Mouse (Mus musculus) cortical plate, adult 2 months (tissue): ENCODE measurements around the gene Fam110a. TPM values are rescaled to one million over a fixed set of nuclear protein-coding genes. Genes with fewer than 3 reads are reported as not detected.
"Not testable (repeated sequence)": the region's sequence is repeated elsewhere in the genome, so short reads cannot be mapped to it uniquely, and the experiment has no call there.

Experiments used
- H3K27ac ChIP-seq: fragments of 200-500 bp; 2 replicates; pipeline ENCODE4 v1.5.1; 2012; ENCODE audit warnings: low read length, control low read depth, inconsistent platforms; ENCODE audit not compliant: insufficient read depth
- H3K4me1 ChIP-seq: fragments of 200-500 bp; 2 replicates; pipeline ENCODE4 v1.6.1; 2011; ENCODE audit warnings: low read length; ENCODE audit not compliant: control insufficient read depth, insufficient read depth
- H3K4me3 ChIP-seq: fragments of 200-500 bp; 2 replicates; pipeline ENCODE4 v1.5.1; 2011; ENCODE audit warnings: mild to moderate bottlenecking, low read length, control low read depth; ENCODE audit not compliant: insufficient read depth
- CTCF ChIP-seq: fragments of 200-500 bp; IDR thresholded peaks from 2 replicates; pipeline ENCODE4 v1.5.1; 2011; ENCODE audit warnings: mild to moderate bottlenecking, control low read depth, low read length; ENCODE audit not compliant: insufficient read depth; ENCODE audit errors: extremely low read depth
- POLR2A ChIP-seq: fragments of 200-500 bp; IDR thresholded peaks from 2 replicates; pipeline ENCODE4 v1.6.1; 2011; ENCODE audit warnings: mild to moderate bottlenecking, low read length, control low read depth; ENCODE audit not compliant: insufficient read depth; ENCODE audit errors: extremely low read depth
- polyA plus RNA-seq: library from polyadenylated mRNA; depleted of rRNA; stranded (reverse); fragments of >200 nt; gene quantifications from 2 replicates; pipeline ENCODE4 v1.2.3, GENCODE M21; 2012

Fam110a gene
- polyA plus RNA-seq, 1 experiment = 6.6 TPM

- no peaks in the 10 kb centered on the region for H3K4me1 ChIP-seq
- H3K4me3 ChIP-seq = no peak overlapping the region
- TF ChIP-seq CTCF (no peak), POLR2A (no peak)
Observed at GRCm38 (mm10) chr2:151998505-151998899, 18.5 kb upstream of the Fam110a start.

DNA sequence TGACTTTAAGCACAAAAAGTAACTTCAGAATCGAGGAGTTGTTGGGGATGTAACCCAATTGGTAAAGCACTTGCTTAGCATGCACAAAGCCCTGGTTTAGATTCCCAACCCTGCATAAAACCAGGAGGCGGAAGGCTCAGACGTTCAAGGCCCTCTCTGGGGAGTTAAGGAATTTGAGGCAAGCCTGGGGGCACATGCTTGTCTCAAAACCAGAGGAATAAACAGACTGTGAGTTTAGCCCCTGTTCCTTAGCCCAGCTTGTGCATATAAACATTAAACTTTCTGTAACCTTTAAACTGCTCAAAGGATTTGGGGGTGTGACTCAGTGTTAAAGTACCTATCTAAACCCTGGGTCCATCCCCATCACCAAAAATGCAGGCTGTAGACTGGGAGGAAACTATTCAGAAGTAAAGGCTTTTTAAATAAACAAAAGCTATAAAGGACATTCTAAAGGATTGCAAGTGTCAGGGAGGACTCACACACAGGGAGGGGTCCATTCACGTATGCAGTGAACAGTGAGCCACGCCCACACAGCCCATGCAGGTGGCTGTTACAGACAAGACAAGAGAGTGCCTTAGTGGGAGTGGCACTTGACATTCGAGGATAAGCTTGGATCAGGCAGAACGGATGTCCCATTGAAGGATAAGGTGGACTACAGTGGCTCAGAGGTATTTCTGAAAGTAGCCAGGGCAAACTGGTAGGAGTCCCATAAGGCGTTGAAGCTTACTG is 17.9 kb upstream of the Fam110a start:
- Histone ChIP-seq H3K4me1 (no peaks in the 10 kb centered on the region), H3K27ac (no peak overlapping the region)
- no peak for TF ChIP-seq POLR2A
- TF ChIP-seq CTCF = no peak

More at GRCm38 (mm10) chr2:151998505-151998899, 18.5 kb upstream of the Fam110a start:
- H3K27ac ChIP-seq = no peak overlapping the region

DNA sequence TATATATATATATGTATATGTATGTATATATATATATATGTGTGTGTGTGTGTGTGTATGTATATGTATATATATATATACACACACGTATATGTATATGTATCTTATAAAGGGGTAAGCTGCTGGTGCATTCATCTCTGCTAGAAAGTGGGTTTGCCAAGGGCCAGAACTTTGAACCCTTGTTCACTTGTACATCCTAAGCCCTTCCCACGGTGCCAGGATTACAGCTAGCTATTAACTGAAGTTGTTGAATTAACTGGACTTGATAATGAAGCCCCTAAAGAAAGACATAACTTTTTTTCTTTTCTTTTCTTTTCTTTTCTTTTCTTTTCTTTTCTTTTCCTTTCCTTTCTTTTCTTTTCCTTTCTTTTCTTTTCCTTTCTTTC is 17.2 kb upstream of the Fam110a start:
- H3K27ac ChIP-seq, H3K4me3 ChIP-seq, H3K4me1 ChIP-seq: not testable (repeated sequence)

More for the DNA sequence above, 17.9 kb upstream of the Fam110a start:
- no peak overlapping the region for H3K4me3 ChIP-seq

DNA sequence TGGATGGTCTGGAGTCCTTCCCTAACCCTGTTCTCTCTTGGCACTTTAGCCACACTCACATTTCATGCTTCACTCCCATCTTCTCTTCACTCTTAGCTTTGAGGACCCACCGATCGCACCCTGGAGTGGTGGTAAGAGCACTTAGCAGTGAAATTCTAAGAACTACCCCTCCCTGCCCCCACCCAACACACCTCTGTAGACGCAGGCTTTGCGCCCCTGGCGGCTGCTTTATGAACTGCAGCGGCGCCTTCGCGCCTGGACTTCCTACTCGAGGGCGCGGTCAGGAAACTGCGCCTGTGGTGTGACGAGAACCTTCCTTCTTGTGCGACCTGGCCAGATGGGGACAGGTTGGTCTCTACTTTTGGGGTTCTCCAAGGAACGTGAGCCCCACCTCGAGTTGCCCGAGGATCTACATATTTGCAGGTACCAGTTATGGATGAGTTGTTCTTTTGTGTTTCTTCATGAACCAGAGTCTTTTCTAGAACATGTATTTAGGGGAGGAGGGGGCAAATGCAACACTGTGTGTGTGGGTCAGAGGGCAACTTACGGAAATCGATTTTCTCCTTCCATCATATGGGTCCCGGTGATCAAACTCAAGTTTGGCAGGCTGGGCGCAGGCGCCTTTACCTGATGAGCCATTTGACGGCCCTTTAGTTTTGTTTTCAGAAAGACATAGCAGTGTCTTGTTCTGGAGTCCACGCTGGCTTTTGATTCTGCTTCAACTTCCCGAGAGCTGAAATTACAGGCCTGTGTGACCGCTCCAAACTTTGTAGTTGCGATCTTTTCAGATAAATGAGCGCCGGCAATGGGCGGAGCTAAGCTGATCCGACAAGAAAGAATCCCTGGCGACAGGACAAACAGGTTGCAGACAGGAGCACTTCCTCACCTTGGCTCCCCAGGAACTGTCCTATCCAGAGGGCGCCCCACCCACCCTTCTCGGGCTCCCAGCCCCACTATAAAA is 16.5 kb upstream of the Fam110a start, which contains the start of gene Slc52a3:
Slc52a3 (plus strand) TSS at position 283 of the 961 bp plus-strand sequence.
- Histone ChIP-seq H3K27ac (peak within 1 kb of the TSS; percentile 38; the same call in 1 of the 2 replicates), H3K4me1 (no peaks in the 10 kb centered on the region), H3K4me3 (no peak within 1 kb of the TSS)
- peak; percentile 72 for TF ChIP-seq CTCF
- TF ChIP-seq POLR2A = no peak

DNA sequence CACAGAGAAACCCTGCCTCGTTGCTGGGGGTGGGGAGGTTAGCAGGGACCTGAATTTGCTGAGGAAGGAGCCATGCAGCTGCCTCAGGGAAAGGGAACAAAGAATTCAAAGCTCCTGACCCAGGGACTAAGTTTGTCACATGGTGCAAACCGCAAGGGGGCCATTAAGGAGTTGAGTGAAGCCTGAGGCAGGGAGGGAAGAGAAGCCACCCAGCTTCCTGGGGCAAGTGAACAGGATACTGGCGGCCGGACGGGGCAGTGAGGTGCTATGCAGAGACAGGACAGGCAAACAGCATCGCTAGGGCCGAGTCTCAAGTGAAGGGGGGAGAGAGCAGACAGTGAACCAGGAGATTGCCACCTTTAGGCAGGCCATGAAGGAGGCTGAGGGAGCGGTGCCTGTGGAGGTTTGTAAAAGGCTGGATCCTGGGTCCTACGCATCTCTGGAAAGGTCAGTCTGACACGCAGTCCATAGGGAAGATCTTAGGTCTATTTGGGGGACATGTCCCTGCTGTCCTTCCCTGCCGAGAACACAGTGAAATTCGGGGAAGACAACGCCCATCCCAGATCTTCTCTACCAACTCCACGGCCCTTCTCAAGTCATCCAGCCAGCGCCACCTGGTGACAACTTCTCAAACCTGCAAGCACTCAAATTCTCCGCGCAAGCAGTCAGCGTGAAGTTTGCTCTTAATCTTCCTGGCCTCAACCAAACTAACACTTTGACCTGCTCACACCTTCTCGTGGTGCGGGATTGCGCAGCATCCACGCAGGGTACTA is 14.5 kb upstream of the Fam110a start:
- no peak overlapping the region for H3K4me3 ChIP-seq
- no peak overlapping the region for H3K27ac ChIP-seq
- TF ChIP-seq POLR2A (no peak), CTCF (peak; percentile 92)
- no peaks in the 10 kb centered on the region for H3K4me1 ChIP-seq

GRCm38 (mm10) chr2:151991446-151991845 is 11.4 kb upstream of the Fam110a start:
- no peaks in the 10 kb centered on the region for H3K4me1 ChIP-seq
- no peak overlapping the region for H3K4me3 ChIP-seq
- TF ChIP-seq POLR2A = no peak
- TF ChIP-seq CTCF = no peak
- no peak overlapping the region for H3K27ac ChIP-seq

GRCm38 (mm10) chr2:151990985-151991394 is 11.0 kb upstream of the Fam110a start:
- Histone ChIP-seq H3K4me3 (no peak overlapping the region), H3K27ac (no peak overlapping the region), H3K4me1 (no peaks in the 10 kb centered on the region)
- TF ChIP-seq CTCF = no peak
- no peak for TF ChIP-seq POLR2A

- no peak overlapping the region for H3K27ac ChIP-seq
- no peaks in the 10 kb centered on the region for H3K4me1 ChIP-seq
- TF ChIP-seq POLR2A (no peak), CTCF (no peak)
- no peak overlapping the region for H3K4me3 ChIP-seq
Observed at GRCm38 (mm10) chr2:151988978-151989377, 9.0 kb upstream of the Fam110a start.

DNA sequence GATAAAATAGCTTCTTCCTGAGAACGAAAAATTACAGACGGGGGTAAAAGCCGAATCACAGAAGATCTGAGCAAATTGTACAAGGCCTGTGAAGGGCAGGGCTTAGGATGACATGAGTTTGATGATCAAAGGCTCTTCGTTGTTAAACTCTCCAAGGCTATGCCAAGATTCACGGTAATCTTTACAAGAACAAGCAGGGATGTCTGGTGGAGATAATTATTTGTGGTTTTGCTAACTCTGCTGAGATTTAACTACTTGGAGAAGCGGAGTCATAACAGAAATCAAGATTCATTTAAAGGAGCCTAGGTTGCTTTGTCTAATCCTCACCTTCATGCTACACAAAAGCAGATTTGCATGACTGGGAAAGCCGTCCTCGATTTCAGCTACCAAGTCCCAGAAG is 6.9 kb upstream of the Fam110a start:
- TF ChIP-seq CTCF = no peak
- no peak for TF ChIP-seq POLR2A
- Histone ChIP-seq H3K27ac (no peak overlapping the region), H3K4me1 (no peaks in the 10 kb centered on the region), H3K4me3 (no peak overlapping the region)
